Mouse (Mus musculus): Measurements from ENCODE around the gene Qdpr.

- no peak for TF ChIP-seq TAL1 (conservative IDR thresholded peaks at IDR 0.05; ENCODE audit: low read depth, low read length)
- TF ChIP-seq CTCF (IDR thresholded peaks at IDR 0.05; ENCODE audit: low read depth, low read length) = no peak
- TF ChIP-seq GATA1 (IDR thresholded peaks at IDR 0.05; ENCODE audit: borderline replicate concordance, low read length) = no peak
- TF ChIP-seq POLR2AphosphoS5 (IDR thresholded peaks at IDR 0.05; ENCODE audit: insufficient replicate concordance, low read depth, low read length) = no peak
- TF ChIP-seq GATA2 (IDR thresholded peaks at IDR 0.05; ENCODE audit: borderline replicate concordance, low read depth, low read length) = no peak
Measured at GRCm38 (mm10) chr5:45493191-45494092, 43.4 kb upstream of the Qdpr start, which contains the start of gene Lap3.
